Mouse (Mus musculus): Measurements from ENCODE around the gene Teddm1a. TPM values are rescaled to one million over a fixed set of nuclear protein-coding genes. Genes with fewer than 3 reads are reported as not detected.

The Teddm1a gene
- polyA plus RNA-seq, 1 experiment from 2014 or later: not detected

DNA sequence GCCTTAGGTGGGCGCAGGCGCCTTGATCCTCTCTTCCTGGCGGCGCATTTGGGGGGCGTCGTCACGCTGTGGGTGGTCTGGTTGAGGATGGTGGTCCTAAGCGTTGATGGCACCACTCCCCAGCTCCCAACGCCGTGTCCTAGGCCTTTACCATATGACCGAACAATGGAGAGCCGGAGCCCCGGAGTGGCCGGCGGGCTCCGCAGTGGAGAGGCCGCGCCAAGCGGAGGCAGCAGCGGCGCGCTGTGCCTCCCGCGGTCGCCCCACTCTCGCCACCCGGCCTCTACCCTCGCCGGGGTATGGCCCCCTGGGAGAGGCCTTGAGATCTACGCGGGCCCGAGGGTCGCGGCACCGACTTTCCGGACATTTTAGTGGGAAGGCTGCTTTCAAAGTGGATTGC lies 8.8 kb downstream of the Teddm1a start:
- under 1% methylated on average over 36 of the region's 36 CpGs for WGBS
- no peaks in the 10 kb centered on the region for H3K27me3 ChIP-seq (ENCODE audit: control insufficient read depth, insufficient read depth, low read length)
- H3K9ac ChIP-seq: peak overlapping the region; percentile 86
- H3K4me3 ChIP-seq (replicated peaks; ENCODE audit: low read length): peak overlapping the region; percentile 84
- no peaks in the 10 kb centered on the region for H3K9me3 ChIP-seq (ENCODE audit: control insufficient read depth, low read length)
- DNase-seq (ENCODE audit: low spot score): no peak
- H3K4me1 ChIP-seq (replicated peaks; ENCODE audit: control insufficient read depth, insufficient read depth, low read length): peaks cover 32% of the 10 kb centered on the region
- peak overlapping the region; percentile 81 for H3K4me2 ChIP-seq (replicated peaks)
- ATAC-seq (ENCODE audit: low FRiP score): peak; percentile 40; the same call in 1 of the 2 replicates
- peak overlapping the region; percentile 97 for H3K27ac ChIP-seq
- H3K36me3 ChIP-seq (replicated peaks; ENCODE audit: control insufficient read depth, insufficient read depth): peaks cover 27% of the 10 kb centered on the region

DNA sequence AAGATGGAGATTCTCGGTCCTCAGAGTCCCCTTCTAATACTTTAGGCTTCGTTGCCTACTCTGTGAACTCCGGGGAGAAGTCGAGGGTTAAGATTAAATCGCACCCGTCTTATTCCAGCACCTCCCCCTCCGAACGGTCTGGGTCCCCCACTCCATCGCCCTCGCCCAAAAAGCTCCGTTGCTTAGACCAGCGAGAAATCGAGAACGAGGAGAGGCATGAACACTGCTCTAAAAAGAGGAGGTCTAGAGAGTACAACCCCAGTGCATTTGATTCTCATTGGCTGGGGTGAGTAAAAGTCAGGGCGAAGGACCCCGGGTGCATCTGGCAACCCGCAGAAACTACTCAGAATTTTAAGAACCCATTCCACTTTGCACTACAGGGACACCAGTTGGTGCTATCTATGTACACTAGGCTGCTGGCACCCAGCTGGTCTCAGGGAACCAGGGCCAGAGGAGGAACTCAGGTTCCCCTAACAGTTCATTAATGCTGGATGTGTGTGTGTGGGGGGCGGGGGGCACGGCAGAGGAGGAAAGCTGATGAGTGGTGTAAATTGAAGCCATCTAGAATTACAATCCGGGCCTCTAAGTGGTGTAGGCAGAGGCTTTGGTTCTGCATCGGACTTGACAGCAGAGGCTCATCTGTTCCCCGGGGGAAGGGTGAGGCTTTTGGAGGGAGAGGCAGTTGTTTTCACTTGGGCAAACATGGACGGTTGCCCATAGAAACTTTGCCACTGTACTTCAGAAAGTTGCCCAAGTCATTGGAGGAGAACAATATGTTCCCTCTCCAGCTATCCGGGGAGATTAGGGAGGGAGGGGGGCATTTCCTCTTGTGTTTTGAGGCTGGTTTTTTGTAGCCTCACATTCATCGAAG lies 9.6 kb downstream of the Teddm1a start:
- WGBS: 3% methylated on average over 25 of the region's 25 CpGs
- DNase-seq (ENCODE audit: low spot score) (no peak), ATAC-seq (ENCODE audit: low FRiP score) (no peak)
- Histone ChIP-seq H3K27ac (peak overlapping the region; percentile 97), H3K4me1 (replicated peaks; ENCODE audit: control insufficient read depth, insufficient read depth, low read length) (peaks cover 32% of the 10 kb centered on the region), H3K27me3 (ENCODE audit: control insufficient read depth, insufficient read depth, low read length) (no peaks in the 10 kb centered on the region), H3K4me3 (replicated peaks; ENCODE audit: low read length) (peak overlapping the region; percentile 84), H3K4me2 (replicated peaks) (peak overlapping the region; percentile 81), H3K9ac (peak overlapping the region; percentile 86), H3K9me3 (ENCODE audit: control insufficient read depth, low read length) (no peaks in the 10 kb centered on the region), H3K36me3 (replicated peaks; ENCODE audit: control insufficient read depth, insufficient read depth) (peaks cover 34% of the 10 kb centered on the region)

DNA sequence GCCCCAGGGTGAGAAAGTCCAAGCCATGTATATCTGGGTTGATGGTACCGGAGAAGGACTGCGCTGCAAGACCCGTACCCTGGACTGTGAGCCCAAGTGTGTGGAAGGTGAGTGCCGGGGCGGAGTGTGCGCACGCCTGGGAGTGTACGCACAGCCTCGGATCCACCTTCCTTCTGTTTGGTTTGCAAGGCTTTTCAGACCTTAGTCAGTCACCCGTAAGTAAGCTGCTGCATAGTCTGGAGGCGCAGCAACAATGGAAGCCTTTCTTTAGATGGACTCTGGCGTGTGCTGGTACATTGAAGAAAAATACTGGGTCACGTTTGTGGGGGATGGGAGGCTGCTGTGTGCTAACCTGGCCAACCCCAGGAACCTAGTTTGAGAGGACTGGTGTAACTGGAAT lies 11.5 kb downstream of the Teddm1a start:
- ATAC-seq (ENCODE audit: low FRiP score) (no peak), DNase-seq (ENCODE audit: low spot score) (no peak)
- WGBS: 40% methylated on average over 13 of the region's 13 CpGs
- Histone ChIP-seq H3K9me3 (ENCODE audit: control insufficient read depth, low read length) (no peaks in the 10 kb centered on the region), H3K27ac (no peak overlapping the region), H3K4me2 (replicated peaks) (peak overlapping the region; percentile 81), H3K36me3 (replicated peaks; ENCODE audit: control insufficient read depth, insufficient read depth) (peaks cover 53% of the 10 kb centered on the region), H3K9ac (0 out of 2 replicates have a peak overlapping the region, but pooled peaks have one; percentile 14), H3K4me3 (replicated peaks; ENCODE audit: low read length) (peak overlapping the region; percentile 84; the same call in 1 of the 2 replicates), H3K27me3 (ENCODE audit: control insufficient read depth, insufficient read depth, low read length) (no peaks in the 10 kb centered on the region), H3K4me1 (replicated peaks; ENCODE audit: control insufficient read depth, insufficient read depth, low read length) (peaks cover 32% of the 10 kb centered on the region)

DNA sequence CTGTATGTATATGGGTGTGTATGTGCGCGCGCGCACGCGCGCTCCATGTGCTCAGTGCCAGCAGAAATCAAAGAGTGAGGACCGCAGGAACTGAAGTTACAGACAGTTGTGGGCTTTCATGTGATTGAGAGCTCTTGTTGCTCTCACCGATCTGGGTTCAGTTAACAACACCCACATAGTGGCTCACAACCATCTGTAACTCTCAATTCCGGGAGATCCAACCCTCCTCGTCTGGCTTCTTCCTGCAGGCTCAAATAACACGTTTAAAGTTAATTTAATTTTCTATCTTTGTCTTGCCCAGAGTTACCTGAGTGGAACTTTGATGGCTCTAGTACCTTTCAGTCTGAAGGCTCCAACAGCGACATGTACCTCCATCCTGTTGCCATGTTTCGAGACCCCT lies 12.7 kb downstream of the Teddm1a start:
- WGBS: 94% methylated on average over 14 of the region's 14 CpGs
- no peaks in the 10 kb centered on the region for H3K27me3 ChIP-seq (ENCODE audit: control insufficient read depth, insufficient read depth, low read length)
- no peak overlapping the region for H3K4me2 ChIP-seq (replicated peaks)
- H3K27ac ChIP-seq: no peak overlapping the region
- peaks cover 65% of the 10 kb centered on the region for H3K36me3 ChIP-seq (replicated peaks; ENCODE audit: control insufficient read depth, insufficient read depth)
- ATAC-seq (ENCODE audit: low FRiP score) (no peak), DNase-seq (ENCODE audit: low spot score) (no peak)
- no peak overlapping the region for H3K9ac ChIP-seq
- H3K4me1 ChIP-seq (replicated peaks; ENCODE audit: control insufficient read depth, insufficient read depth, low read length): peaks cover 27% of the 10 kb centered on the region
- no peaks in the 10 kb centered on the region for H3K9me3 ChIP-seq (ENCODE audit: control insufficient read depth, low read length)
- H3K4me3 ChIP-seq (replicated peaks; ENCODE audit: low read length): no peak overlapping the region

DNA sequence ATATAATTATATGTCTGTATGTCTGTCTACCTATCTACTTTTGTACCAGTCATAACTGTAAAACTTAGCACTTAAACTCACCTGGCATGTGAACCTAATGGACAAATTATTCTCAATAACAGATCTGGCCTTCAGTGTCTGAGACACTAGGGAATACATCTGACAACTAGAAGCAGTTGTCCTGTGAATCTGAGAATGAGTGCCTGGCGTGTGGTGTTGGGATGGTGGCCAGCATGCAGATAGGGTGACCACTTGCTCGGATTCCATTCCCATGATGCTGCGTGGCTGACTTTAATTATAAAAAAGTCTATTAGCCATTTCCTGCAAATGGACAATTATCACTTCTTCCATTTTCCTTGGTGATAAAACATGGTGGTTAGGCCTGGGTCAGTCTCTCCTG lies 14.3 kb downstream of the Teddm1a start:
- Histone ChIP-seq H3K27ac (no peak overlapping the region), H3K4me1 (replicated peaks; ENCODE audit: control insufficient read depth, insufficient read depth, low read length) (peaks cover 27% of the 10 kb centered on the region), H3K36me3 (replicated peaks; ENCODE audit: control insufficient read depth, insufficient read depth) (peaks cover 81% of the 10 kb centered on the region), H3K4me3 (replicated peaks; ENCODE audit: low read length) (no peak overlapping the region), H3K27me3 (ENCODE audit: control insufficient read depth, insufficient read depth, low read length) (no peaks in the 10 kb centered on the region), H3K9me3 (ENCODE audit: control insufficient read depth, low read length) (no peaks in the 10 kb centered on the region), H3K4me2 (replicated peaks) (no peak overlapping the region), H3K9ac (no peak overlapping the region)
- ATAC-seq (ENCODE audit: low FRiP score): no peak
- DNase-seq (ENCODE audit: low spot score): no peak
- 93% methylated on average over 3 of the region's 3 CpGs for WGBS

DNA sequence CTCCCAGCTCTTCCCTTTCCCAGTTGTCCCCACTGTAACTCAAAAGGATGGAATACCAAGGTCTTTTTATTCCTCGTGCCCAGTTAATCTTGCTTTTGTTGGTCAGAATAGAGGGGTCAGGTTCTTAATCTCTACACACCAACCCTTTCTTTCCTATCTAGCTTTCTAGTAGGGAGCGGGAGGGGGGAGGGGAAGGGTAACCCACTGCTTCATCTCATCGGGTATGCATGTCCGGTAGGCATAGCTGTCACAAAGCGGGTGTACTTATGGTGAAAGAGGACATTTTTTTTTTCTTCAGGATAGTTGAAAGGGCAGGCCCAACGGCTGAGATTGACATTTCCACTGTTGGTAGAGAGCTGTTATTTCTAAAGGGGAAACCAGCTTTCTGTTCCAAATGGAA lies 16.7 kb downstream of the Teddm1a start:
- Histone ChIP-seq H3K9ac (no peak overlapping the region), H3K36me3 (replicated peaks; ENCODE audit: control insufficient read depth, insufficient read depth) (peaks cover 86% of the 10 kb centered on the region), H3K4me2 (replicated peaks) (no peak overlapping the region), H3K27ac (no peak overlapping the region), H3K9me3 (ENCODE audit: control insufficient read depth, low read length) (no peaks in the 10 kb centered on the region), H3K27me3 (ENCODE audit: control insufficient read depth, insufficient read depth, low read length) (no peaks in the 10 kb centered on the region), H3K4me1 (replicated peaks; ENCODE audit: control insufficient read depth, insufficient read depth, low read length) (peaks cover 5% of the 10 kb centered on the region), H3K4me3 (replicated peaks; ENCODE audit: low read length) (no peak overlapping the region)
- ATAC-seq (ENCODE audit: low FRiP score) (no peak), DNase-seq (ENCODE audit: low spot score) (no peak)
- 72% methylated on average over 6 of the region's 6 CpGs for WGBS

DNA sequence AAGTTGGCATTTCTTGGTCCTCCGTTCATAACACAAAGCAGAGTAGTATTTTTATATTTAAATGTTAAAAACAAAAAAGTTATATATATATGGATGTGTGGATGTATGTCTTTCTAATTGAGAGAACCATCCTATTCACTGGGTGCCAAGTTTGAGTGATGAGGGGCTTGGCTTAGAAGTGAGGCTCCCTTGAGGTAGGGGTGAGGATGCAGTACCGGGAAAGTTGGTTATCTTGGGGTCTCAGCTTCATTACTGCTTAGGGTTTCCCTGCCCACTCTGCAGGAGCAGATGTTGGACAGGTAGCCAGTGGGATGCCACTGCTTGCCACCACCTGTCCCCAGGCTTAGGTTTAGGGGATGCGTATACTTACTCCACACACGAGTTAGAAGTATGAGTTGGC lies 17.2 kb downstream of the Teddm1a start:
- 93% methylated on average over 4 of the region's 4 CpGs for WGBS
- DNase-seq (ENCODE audit: low spot score) (no peak), ATAC-seq (ENCODE audit: low FRiP score) (no peak)
- no peak overlapping the region for H3K9ac ChIP-seq
- no peaks in the 10 kb centered on the region for H3K27me3 ChIP-seq (ENCODE audit: control insufficient read depth, insufficient read depth, low read length)
- no peak overlapping the region for H3K27ac ChIP-seq
- H3K4me2 ChIP-seq (replicated peaks): no peak overlapping the region
- 0 out of 2 replicates have a peak, but pooled peaks cover under 1% of the 10 kb centered on the region for H3K4me1 ChIP-seq (replicated peaks; ENCODE audit: control insufficient read depth, insufficient read depth, low read length)
- no peaks in the 10 kb centered on the region for H3K9me3 ChIP-seq (ENCODE audit: control insufficient read depth, low read length)
- no peak overlapping the region for H3K4me3 ChIP-seq (replicated peaks; ENCODE audit: low read length)
- H3K36me3 ChIP-seq (replicated peaks; ENCODE audit: control insufficient read depth, insufficient read depth): peaks cover 80% of the 10 kb centered on the region

DNA sequence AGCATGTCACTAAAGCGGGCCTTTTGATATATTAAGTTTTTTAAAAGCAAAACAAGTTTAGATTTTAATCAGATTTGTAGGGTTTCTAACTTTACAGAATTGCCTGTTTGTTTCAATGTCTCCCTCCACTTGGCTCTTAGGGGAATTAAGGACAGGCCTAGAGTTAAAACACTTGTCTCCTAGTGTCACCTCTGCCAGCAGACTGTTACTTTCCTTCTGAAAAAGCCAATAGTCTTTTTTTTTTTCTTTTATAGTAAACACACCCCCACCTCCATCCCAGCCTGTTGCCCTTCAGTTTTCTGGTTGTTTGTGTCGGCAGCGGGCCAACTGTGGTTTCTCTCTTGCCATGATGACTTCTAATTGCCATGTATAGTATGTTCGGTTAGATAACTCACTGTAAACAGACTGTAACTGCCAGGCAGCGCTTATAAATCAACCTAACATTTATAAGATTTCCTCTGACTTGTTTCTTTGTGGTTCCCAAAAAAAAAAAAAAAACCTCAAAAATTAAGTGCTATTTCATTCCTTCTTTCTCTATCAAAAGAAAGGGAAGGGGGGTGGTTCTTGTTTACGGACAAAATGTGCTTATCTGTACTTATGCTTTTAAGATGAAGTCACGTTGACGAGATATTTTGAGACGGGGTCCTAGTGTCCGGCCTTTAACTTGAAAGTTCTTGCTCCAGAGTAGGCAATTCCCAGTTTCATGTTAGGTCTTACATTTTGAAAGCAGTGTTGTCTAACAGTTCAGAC lies 17.8 kb downstream of the Teddm1a start:
- Histone ChIP-seq H3K27ac (no peak overlapping the region), H3K9me3 (ENCODE audit: control insufficient read depth, low read length) (no peaks in the 10 kb centered on the region), H3K4me1 (replicated peaks; ENCODE audit: control insufficient read depth, insufficient read depth, low read length) (no peaks in the 10 kb centered on the region), H3K9ac (no peak overlapping the region), H3K4me2 (replicated peaks) (no peak overlapping the region), H3K36me3 (replicated peaks; ENCODE audit: control insufficient read depth, insufficient read depth) (peaks cover 74% of the 10 kb centered on the region), H3K4me3 (replicated peaks; ENCODE audit: low read length) (no peak overlapping the region), H3K27me3 (ENCODE audit: control insufficient read depth, insufficient read depth, low read length) (no peaks in the 10 kb centered on the region)
- DNase-seq (ENCODE audit: low spot score): no peak
- no peak for ATAC-seq (ENCODE audit: low FRiP score)
- WGBS: 94% methylated on average over 10 of the region's 10 CpGs

DNA sequence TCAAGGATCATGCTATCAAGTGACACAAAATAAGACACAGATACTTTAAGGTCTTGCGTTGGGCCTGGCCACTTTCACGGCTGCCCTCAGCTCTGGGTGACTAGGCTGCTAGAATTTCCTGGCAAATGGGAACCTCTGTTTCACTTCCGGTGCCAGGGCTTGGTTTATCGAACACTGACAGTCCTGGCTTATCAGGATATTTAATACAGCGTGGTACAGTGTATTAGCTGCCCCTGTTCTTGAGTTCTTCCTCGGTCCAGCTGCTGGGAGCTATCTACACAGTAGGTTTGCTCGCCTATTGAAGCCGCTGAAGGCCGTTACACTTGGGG lies 18.4 kb downstream of the Teddm1a start:
- WGBS: 91% methylated on average over 9 of the region's 9 CpGs
- Histone ChIP-seq H3K4me1 (replicated peaks; ENCODE audit: control insufficient read depth, insufficient read depth, low read length) (no peaks in the 10 kb centered on the region), H3K36me3 (replicated peaks; ENCODE audit: control insufficient read depth, insufficient read depth) (peaks cover 69% of the 10 kb centered on the region), H3K27me3 (ENCODE audit: control insufficient read depth, insufficient read depth, low read length) (no peaks in the 10 kb centered on the region), H3K27ac (no peak overlapping the region), H3K4me3 (replicated peaks; ENCODE audit: low read length) (no peak overlapping the region), H3K9me3 (ENCODE audit: control insufficient read depth, low read length) (no peaks in the 10 kb centered on the region), H3K4me2 (replicated peaks) (no peak overlapping the region), H3K9ac (no peak overlapping the region)
- ATAC-seq (ENCODE audit: low FRiP score) (no peak), DNase-seq (ENCODE audit: low spot score) (no peak)
